Mouse (Mus musculus) embryonic facial prominence, embryonic 10.5 days (tissue): ENCODE results near the gene Ak5. TPM values are rescaled to one million over a fixed set of nuclear protein-coding genes. Genes with fewer than 3 reads are reported as not detected.

Experiments
- DNase-seq: peaks from one replicate; pipeline ENCODE4 v3.0.0-alpha.2; 2017; ENCODE audit warnings: low spot score
- H3K27ac ChIP-seq: fragments of 300-500 bp; sonication (generic); replicated peaks from 2 replicates; pipeline ENCODE4 v1.5.1; 2016; ENCODE audit warnings: mild to moderate bottlenecking
- H3K27me3 ChIP-seq: fragments of 300-500 bp; sonication (generic); replicated peaks from 2 replicates; pipeline ENCODE4 v1.6.1; 2016; ENCODE audit warnings: low read depth, mild to moderate bottlenecking; ENCODE audit not compliant: poor library complexity, severe bottlenecking
- H3K36me3 ChIP-seq: fragments of 300-500 bp; sonication (generic); replicated peaks from 2 replicates; pipeline ENCODE4 v1.6.1; 2016; ENCODE audit warnings: mild to moderate bottlenecking, moderate library complexity
- H3K4me1 ChIP-seq: fragments of 300-500 bp; sonication (generic); 2 replicates; pipeline ENCODE4 v1.6.1; 2016
- H3K4me3 ChIP-seq: fragments of 300-500 bp; sonication (generic); 2 replicates; pipeline ENCODE4 v1.5.1; 2016; ENCODE audit warnings: mild to moderate bottlenecking, moderate library complexity
- H3K9me3 ChIP-seq: fragments of 300-500 bp; sonication (generic); 2 replicates; pipeline ENCODE4 v1.6.1; 2016; ENCODE audit warnings: mild to moderate bottlenecking
- WGBS: fragments of 180-500 bp; shearing (Covaris S2); methylation state at CpG from one replicate; pipeline ENCODE4 v1.1.7; 2016; 5-methylcytosine and 5-hydroxymethylcytosine counted together
- polyA plus RNA-seq: library from polyadenylated mRNA; unstranded; fragments of >200 nt; fragmentation: Nextera tagmentation; extraction: Ambion mirVana; gene quantifications from 2 replicates; pipeline ENCODE4 v1.2.1, GENCODE M21; 2016

Gene Ak5
- polyA plus RNA-seq, 1 experiment from 2014 or later: 0.93 TPM

GRCm38 (mm10) chr3:152494667-152495360, 173.3 kb downstream of the Ak5 start:
- 67% methylated on average over 12 of the region's 12 CpGs for WGBS
- Histone ChIP-seq H3K36me3 (no peaks in the 10 kb centered on the region), H3K9me3 (no peaks in the 10 kb centered on the region), H3K27ac (peak overlapping the region; percentile 30; the same call in 1 of the 2 replicates), H3K4me3 (no peak overlapping the region), H3K27me3 (0 out of 2 replicates have a peak, but pooled peaks cover 3% of the 10 kb centered on the region), H3K4me1 (peaks cover 28% of the 10 kb centered on the region)
- DNase-seq: no peak

- H3K4me1 ChIP-seq: peaks cover 28% of the 10 kb centered on the region
- no peak for DNase-seq
- H3K9me3 ChIP-seq: no peaks in the 10 kb centered on the region
- H3K27ac ChIP-seq: no peak overlapping the region
- WGBS: 79% methylated on average over 2 of the region's 2 CpGs
- no peaks in the 10 kb centered on the region for H3K36me3 ChIP-seq
- H3K4me3 ChIP-seq: no peak overlapping the region
- 0 out of 2 replicates have a peak, but pooled peaks cover 3% of the 10 kb centered on the region for H3K27me3 ChIP-seq
Observed at GRCm38 (mm10) chr3:152493813-152494212, 174.3 kb downstream of the Ak5 start.

DNA sequence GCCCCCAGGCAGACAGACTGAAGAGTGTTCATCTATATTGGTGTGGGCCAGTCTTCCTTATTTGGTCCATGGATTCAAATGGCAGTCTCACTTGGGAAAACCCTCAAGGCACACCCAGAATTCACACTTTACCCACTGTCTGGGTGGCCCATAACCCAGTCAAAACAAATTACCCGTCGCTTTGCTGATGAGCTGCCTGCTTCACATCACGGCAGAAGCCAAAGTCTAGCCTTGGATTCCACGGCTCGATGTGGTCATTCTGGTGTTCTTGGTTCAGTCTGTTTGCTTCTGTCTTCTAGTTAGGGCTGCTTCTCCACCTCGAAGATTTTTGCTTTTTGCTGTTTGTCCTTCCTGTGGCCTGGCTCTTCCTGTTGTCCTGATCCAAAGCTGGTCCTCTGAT, 175.9 kb downstream of the Ak5 start:
- 0 out of 2 replicates have a peak, but pooled peaks cover 3% of the 10 kb centered on the region for H3K27me3 ChIP-seq
- no peaks in the 10 kb centered on the region for H3K36me3 ChIP-seq
- 82% methylated on average over 6 of the region's 6 CpGs for WGBS
- no peak for DNase-seq
- H3K4me3 ChIP-seq: no peak overlapping the region
- peaks cover 28% of the 10 kb centered on the region for H3K4me1 ChIP-seq
- no peaks in the 10 kb centered on the region for H3K9me3 ChIP-seq
- H3K27ac ChIP-seq: no peak overlapping the region

DNA sequence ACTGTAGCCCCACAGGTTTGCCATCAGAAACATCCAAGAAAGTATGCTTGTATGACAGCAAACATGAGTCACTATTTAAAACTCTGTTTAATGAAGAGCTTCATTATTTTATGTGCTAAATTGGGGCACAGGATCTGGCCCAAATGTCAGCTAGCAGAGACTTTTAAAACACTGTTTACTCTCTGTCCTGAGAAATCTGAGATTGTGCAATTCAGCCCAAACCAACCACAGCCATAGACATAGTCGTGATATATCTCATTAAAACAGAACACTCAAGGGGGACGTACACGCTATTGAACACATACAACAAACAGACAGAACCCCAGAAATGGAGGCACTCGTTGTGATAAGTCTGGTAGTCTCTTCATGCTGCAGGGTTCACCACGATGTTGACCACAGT, 177.7 kb downstream of the Ak5 start:
- Histone ChIP-seq H3K9me3 (peaks cover 3% of the 10 kb centered on the region; the same call in 1 of the 2 replicates), H3K4me1 (peaks cover 10% of the 10 kb centered on the region), H3K27me3 (0 out of 2 replicates have a peak, but pooled peaks cover 3% of the 10 kb centered on the region), H3K4me3 (no peak overlapping the region), H3K36me3 (no peaks in the 10 kb centered on the region), H3K27ac (no peak overlapping the region)
- DNase-seq: no peak
- WGBS: 89% methylated on average over 5 of the region's 5 CpGs

DNA sequence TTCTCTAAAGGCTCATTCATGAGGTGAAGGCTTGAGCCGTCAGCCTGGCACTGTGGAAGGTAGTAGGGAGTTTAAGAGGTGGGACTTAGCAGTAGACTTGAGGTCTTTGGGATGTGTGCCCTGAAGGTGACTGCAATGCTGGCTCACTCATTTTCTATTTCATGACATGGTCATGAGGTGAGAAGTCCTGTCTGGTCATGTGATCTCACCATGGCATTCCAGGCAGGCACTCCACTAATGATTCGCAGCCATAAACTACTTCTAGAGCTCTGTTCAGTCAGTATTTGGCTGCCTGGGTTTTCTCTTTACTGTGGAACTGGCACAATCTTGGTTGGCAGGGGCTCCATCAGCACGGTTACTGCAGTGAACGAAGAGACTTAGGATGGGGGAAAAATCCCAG, 179.2 kb downstream of the Ak5 start:
- Histone ChIP-seq H3K27ac (no peak overlapping the region), H3K4me3 (no peak overlapping the region), H3K36me3 (no peaks in the 10 kb centered on the region), H3K4me1 (peaks cover 7% of the 10 kb centered on the region), H3K27me3 (0 out of 2 replicates have a peak, but pooled peaks cover 3% of the 10 kb centered on the region), H3K9me3 (peaks cover 3% of the 10 kb centered on the region; the same call in 1 of the 2 replicates)
- WGBS: 91% methylated on average over 4 of the region's 4 CpGs
- no peak for DNase-seq

DNA sequence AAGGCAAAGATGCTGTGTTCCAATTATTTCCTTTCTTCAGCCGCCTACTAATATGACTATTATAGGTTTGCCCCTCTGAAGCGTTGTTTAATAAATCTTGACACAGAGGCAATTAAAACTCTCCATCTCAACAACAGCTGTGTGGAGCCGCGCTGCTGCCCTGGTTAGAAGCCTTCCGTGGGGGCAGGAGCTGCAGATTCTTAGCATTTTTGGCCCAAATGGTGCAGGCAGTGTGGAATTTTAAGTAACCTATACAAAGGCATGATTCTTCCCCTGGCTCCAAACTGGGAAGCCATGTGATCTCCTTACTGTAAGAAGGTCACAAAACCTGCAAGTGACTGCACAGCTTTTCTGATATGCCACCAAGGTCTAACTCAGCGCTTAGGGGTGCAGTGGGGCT, 184.0 kb downstream of the Ak5 start:
- 62% methylated on average over 6 of the region's 6 CpGs for WGBS
- Histone ChIP-seq H3K27me3 (no peaks in the 10 kb centered on the region), H3K4me3 (no peak overlapping the region), H3K4me1 (peaks cover 19% of the 10 kb centered on the region), H3K9me3 (peaks cover 3% of the 10 kb centered on the region; the same call in 1 of the 2 replicates), H3K27ac (peak overlapping the region; percentile 69; the same call in 1 of the 2 replicates), H3K36me3 (no peaks in the 10 kb centered on the region)
- DNase-seq: peak; percentile 36

- Histone ChIP-seq H3K9me3 (peaks cover 3% of the 10 kb centered on the region; the same call in 1 of the 2 replicates), H3K27ac (peak overlapping the region; percentile 69), H3K4me3 (no peak overlapping the region), H3K4me1 (peaks cover 21% of the 10 kb centered on the region), H3K27me3 (no peaks in the 10 kb centered on the region), H3K36me3 (no peaks in the 10 kb centered on the region)
- 50% methylated on average over 7 of the region's 7 CpGs for WGBS
- no peak for DNase-seq
Observed at GRCm38 (mm10) chr3:152483800-152484199, 184.4 kb downstream of the Ak5 start.

DNA sequence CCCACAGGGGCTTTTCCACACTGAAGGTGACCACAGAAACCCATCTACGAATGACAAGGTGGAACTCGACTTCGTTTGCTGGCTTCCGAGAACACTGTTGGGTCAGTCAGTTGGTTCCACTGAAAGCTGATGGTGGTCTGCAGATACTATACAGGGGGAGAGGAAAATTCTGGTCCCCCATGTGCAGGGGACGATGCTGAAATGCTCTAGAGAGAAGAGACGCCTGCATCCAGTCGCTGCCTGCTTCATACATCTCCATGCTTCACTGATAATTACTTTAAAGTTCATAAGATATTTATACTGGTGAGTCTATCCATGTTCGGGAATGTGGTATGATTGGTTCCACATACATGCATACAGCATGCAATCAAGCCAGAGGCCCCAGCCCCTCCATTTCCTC, 186.0 kb downstream of the Ak5 start:
- H3K4me1 ChIP-seq: peaks cover 36% of the 10 kb centered on the region
- no peak overlapping the region for H3K4me3 ChIP-seq
- H3K36me3 ChIP-seq: no peaks in the 10 kb centered on the region
- H3K27ac ChIP-seq: no peak overlapping the region
- DNase-seq: no peak
- peaks cover 3% of the 10 kb centered on the region; the same call in 1 of the 2 replicates for H3K9me3 ChIP-seq
- no peaks in the 10 kb centered on the region for H3K27me3 ChIP-seq
- WGBS: 85% methylated on average over 8 of the region's 8 CpGs

DNA sequence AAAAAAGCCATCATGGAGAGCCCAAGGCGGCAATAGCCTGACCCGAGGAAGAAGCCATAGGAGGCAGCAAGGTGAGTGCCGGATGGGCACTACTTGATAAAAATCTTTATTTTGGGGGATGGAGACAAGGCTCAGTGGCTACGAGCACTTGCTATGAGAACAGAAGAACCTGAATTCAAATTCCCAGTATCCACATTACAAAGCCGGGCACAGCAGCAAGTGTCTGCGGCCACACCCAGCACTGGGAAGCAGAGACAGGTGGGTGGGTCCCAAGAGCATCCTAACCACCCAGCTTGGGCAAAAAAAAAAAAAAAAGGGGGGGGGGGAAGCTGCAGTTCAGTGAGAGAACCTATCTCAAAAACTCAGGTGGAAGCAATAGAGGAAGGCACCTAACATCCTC, 187.8 kb downstream of the Ak5 start:
- no peak overlapping the region for H3K27ac ChIP-seq
- no peaks in the 10 kb centered on the region for H3K36me3 ChIP-seq
- no peak for DNase-seq
- no peaks in the 10 kb centered on the region for H3K27me3 ChIP-seq
- H3K4me1 ChIP-seq: peaks cover 39% of the 10 kb centered on the region
- H3K4me3 ChIP-seq: no peak overlapping the region
- 95% methylated on average over 6 of the region's 6 CpGs for WGBS
- H3K9me3 ChIP-seq: no peaks in the 10 kb centered on the region

DNA sequence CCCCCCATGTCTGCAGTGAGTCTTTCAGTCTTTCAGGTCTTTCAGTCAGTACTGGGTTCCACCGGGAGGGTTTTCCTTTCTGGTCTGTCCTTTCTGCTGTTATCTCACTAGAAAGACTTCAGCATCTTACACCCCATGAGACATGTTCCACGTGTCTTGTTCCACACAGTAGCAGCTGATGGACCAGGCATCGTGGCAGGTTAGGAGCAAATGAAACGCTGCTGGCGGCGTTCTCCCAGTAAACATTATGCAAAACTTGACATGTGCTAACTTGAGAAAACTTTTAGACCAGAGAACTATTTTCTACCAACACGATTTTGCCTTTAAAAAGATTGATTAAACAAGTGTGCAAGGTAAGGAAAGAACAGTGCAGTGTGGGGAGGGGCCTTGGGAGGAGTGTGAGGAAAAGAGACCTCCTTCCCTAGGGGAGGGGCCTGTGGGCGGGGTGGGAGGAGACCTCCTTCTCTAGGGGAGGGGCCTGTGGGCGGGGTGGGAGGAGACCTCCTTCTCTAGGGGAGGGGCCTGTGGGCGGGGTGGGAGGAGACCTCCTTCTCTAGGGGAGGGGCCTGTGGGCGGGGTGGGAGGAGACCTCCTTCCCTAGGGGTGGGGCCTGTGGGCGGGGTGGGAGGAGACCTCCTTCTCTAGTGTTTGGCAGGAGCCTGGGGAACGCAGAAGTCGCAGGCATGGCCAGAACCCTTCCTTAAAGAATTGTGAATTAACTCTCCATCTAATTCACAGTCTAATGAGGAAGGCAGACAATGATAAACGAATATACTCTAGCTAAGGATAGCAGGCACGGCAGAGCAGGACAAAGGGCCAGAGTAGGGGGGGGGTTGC, 189.3 kb downstream of the Ak5 start:
- peak overlapping the region; percentile 72 for H3K27ac ChIP-seq
- H3K36me3 ChIP-seq: no peaks in the 10 kb centered on the region
- DNase-seq: peak; percentile 83
- peaks cover 37% of the 10 kb centered on the region for H3K4me1 ChIP-seq
- H3K4me3 ChIP-seq: peak overlapping the region; percentile 56
- no peaks in the 10 kb centered on the region for H3K9me3 ChIP-seq
- no peaks in the 10 kb centered on the region for H3K27me3 ChIP-seq
- 6% methylated on average over 15 of the region's 16 CpGs for WGBS

DNA sequence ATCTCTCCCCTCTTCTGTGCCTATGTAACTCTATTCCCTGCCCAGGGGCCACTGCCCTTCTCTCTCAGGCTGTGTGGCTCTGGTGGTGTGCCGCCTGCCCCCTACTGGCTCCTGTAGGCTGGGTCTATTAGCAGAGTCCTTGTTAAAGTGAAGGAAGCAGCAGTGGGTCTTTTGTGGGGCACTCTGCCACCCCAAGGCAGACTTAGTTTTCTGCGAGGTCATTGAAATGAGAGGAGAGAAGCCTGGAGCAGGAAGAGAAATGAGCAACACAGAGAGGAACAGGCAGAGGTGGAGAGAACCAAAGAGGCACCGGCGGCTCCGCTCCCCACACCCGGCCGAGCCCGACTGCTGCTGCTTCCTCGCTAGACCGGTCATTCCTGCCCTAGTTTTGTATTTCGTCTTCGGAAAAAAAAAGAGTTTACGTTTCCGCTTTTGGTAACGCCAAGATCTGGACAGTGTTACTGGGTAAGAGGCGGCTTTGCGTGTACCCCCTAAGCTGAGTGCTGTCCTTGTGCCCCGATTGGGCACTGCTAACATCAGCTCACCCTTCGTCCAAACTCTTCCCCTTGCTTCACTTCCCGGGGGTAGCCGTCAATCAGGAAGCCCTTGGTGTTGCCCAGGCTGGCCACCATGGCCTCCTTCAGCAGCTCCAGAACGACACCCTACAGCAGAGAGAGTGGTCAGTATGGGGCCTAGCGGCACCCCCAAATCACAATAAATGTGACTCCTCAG, 190.2 kb downstream of the Ak5 start:
- WGBS: 4% methylated on average over 23 of the region's 23 CpGs
- peak overlapping the region; percentile 56 for H3K4me3 ChIP-seq
- H3K27ac ChIP-seq: peak overlapping the region; percentile 72
- no peaks in the 10 kb centered on the region for H3K9me3 ChIP-seq
- H3K4me1 ChIP-seq: peaks cover 34% of the 10 kb centered on the region
- H3K27me3 ChIP-seq: no peaks in the 10 kb centered on the region
- no peaks in the 10 kb centered on the region for H3K36me3 ChIP-seq
- peak; percentile 82 for DNase-seq

- no peak for DNase-seq
- Histone ChIP-seq H3K9me3 (no peaks in the 10 kb centered on the region), H3K36me3 (no peaks in the 10 kb centered on the region), H3K27ac (no peak overlapping the region), H3K4me1 (peaks cover 29% of the 10 kb centered on the region), H3K4me3 (no peak overlapping the region), H3K27me3 (no peaks in the 10 kb centered on the region)
- 90% methylated on average over 3 of the region's 3 CpGs for WGBS
Observed at GRCm38 (mm10) chr3:152475894-152476293, 192.3 kb downstream of the Ak5 start.
